Mouse (Mus musculus) heart, postnatal 0 days (tissue): Measurements from ENCODE around the gene Skap2.

Experiments used
- CTCF ChIP-seq: IDR thresholded peaks from 2 replicates; pipeline ENCODE4 v1.5.1; 2016; ENCODE audit warnings: antibody characterized with exemption, control low read depth, low read depth
- EP300 ChIP-seq: IDR thresholded peaks from 2 replicates; pipeline ENCODE4 v1.6.1; 2016; ENCODE audit warnings: antibody characterized with exemption, low read depth

DNA sequence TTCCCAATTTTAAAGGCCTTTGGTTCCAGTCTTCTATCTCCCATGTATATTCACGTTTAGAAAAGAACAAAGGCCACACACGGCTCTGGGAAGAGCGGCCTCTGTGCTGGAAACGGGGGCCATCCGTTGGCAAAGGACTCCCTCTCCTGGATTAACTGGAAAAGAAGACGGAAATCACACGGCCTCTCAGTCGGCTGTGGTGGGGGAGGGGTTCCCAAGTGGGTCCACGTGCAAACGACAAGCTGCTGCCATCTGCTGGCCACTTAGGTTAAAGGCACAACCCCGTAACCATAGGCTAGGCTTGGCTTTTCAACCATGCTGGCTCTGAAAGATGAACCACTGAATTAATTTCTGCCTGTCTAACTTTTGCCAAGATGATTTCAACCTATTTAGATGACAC, 154.5 kb downstream of the Skap2 start:
- TF ChIP-seq CTCF (peak; percentile 99), EP300 (0 out of 2 replicates have a peak, but pooled peaks have one; percentile 15)
